Mouse (Mus musculus) neural tube, embryonic 14.5 days (tissue): ENCODE measurements around the gene Rab25. TPM values are rescaled to one million over a fixed set of nuclear protein-coding genes. Genes with fewer than 3 reads are reported as not detected.

Source experiments
- ATAC-seq: fragments of 200-750 bp; cut with Nextera tagmentation; 2 replicates; pipeline ENCODE4 v1.8.0; 2017; ENCODE audit warnings: low read depth, mild to moderate bottlenecking, moderate TSS enrichment, moderate library complexity
- H3K27ac ChIP-seq: fragments of 300-500 bp; sonication (generic); 2 replicates; pipeline ENCODE4 v1.5.1; 2014; ENCODE audit warnings: low read depth, mild to moderate bottlenecking, control low read depth, low read length, moderate library complexity, mixed read lengths
- H3K27me3 ChIP-seq: fragments of 300-500 bp; sonication (generic); 2 replicates; pipeline ENCODE4 v1.6.1; 2014; ENCODE audit warnings: low read length; ENCODE audit not compliant: control insufficient read depth, insufficient read depth
- H3K36me3 ChIP-seq: fragments of 300-500 bp; sonication (generic); 2 replicates; pipeline ENCODE4 v1.6.1; 2014; ENCODE audit warnings: low read length, mixed read lengths; ENCODE audit not compliant: control insufficient read depth, insufficient read depth
- H3K4me1 ChIP-seq: fragments of 300-500 bp; sonication (generic); 2 replicates; pipeline ENCODE4 v1.6.1; 2014; ENCODE audit warnings: low read length; ENCODE audit not compliant: control insufficient read depth, insufficient read depth
- H3K4me2 ChIP-seq: fragments of 300-500 bp; sonication (generic); 2 replicates; pipeline ENCODE4 v1.6.1; 2014; ENCODE audit warnings: mild to moderate bottlenecking, low read depth, low read length, control low read depth
- H3K4me3 ChIP-seq: fragments of 300-500 bp; sonication (generic); 2 replicates; pipeline ENCODE4 v1.5.1; 2014; ENCODE audit warnings: low read depth, low read length, control low read depth, mixed read lengths
- H3K9ac ChIP-seq: fragments of 300-500 bp; sonication (generic); replicated peaks from 2 replicates; pipeline ENCODE4 v1.6.1; 2014; ENCODE audit warnings: low read depth, mild to moderate bottlenecking, control low read depth, low read length, mixed read lengths
- H3K9me3 ChIP-seq: fragments of 300-500 bp; sonication (generic); 2 replicates; pipeline ENCODE4 v1.6.1; 2016; ENCODE audit warnings: low read length; ENCODE audit not compliant: control insufficient read depth
- WGBS: fragments of 180-500 bp; shearing (Covaris S2); extraction: QIAGEN DNeasy Blood & Tissue Kit; methylation state at CpG from one replicate; pipeline ENCODE4 v1.1.7; 2014; 5-methylcytosine and 5-hydroxymethylcytosine counted together
- polyA plus RNA-seq: library from polyadenylated mRNA; unstranded; fragments of >200 nt; fragmentation: Nextera tagmentation; extraction: Ambion mirVana; gene quantifications from 2 replicates; pipeline ENCODE4 v1.2.1, GENCODE M21; 2014

Rab25 gene
- polyA plus RNA-seq, 1 experiment from 2014 or later: not detected

GRCm38 (mm10) chr3:88509250-88509649, 38.9 kb downstream of the Rab25 start:
- H3K27me3 ChIP-seq: no peaks in the 10 kb centered on the region
- peak overlapping the region; percentile 61 for H3K4me2 ChIP-seq
- peak overlapping the region; percentile 30 for H3K4me3 ChIP-seq
- ATAC-seq: 0 out of 2 replicates have a peak, but pooled peaks have one; percentile 3
- H3K9me3 ChIP-seq: no peaks in the 10 kb centered on the region
- 64% methylated on average over 3 of the region's 3 CpGs for WGBS
- no peaks in the 10 kb centered on the region for H3K36me3 ChIP-seq
- H3K9ac ChIP-seq: peak overlapping the region; percentile 46; the same call in 1 of the 2 replicates
- H3K27ac ChIP-seq: peak overlapping the region; percentile 91
- peaks cover 25% of the 10 kb centered on the region for H3K4me1 ChIP-seq

DNA sequence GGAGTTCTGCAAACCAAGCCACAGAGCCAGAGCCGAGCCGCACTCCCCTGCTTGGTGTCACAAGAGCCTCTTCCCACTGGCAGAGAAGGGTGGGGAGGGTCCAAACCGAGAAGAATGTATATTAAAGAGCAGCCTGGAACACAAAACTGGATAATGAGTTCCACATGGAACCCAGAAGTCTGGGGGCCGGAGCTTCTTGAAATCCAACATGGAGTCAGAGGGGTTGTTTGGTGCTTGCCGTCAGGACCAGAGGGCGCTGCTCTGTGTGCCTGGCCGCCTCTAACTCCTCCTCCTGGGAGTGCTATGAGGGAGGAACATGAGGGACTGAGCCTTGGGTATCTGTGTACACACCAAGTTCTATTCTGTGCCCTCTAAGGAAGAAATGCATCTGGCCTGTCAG, 42.3 kb downstream of the Rab25 start:
- H3K4me2 ChIP-seq: no peak overlapping the region
- H3K4me1 ChIP-seq: peaks cover 22% of the 10 kb centered on the region
- 50% methylated on average over 7 of the region's 7 CpGs for WGBS
- 0 out of 2 replicates have a peak, but pooled peaks cover 2% of the 10 kb centered on the region for H3K27me3 ChIP-seq
- no peaks in the 10 kb centered on the region for H3K9me3 ChIP-seq
- H3K4me3 ChIP-seq: no peak overlapping the region
- H3K27ac ChIP-seq: no peak overlapping the region
- no peak overlapping the region for H3K9ac ChIP-seq
- H3K36me3 ChIP-seq: no peaks in the 10 kb centered on the region
- no peak for ATAC-seq

GRCm38 (mm10) chr3:88505081-88505480, 43.0 kb downstream of the Rab25 start:
- Histone ChIP-seq H3K27ac (no peak overlapping the region), H3K9me3 (no peaks in the 10 kb centered on the region), H3K4me2 (no peak overlapping the region), H3K36me3 (no peaks in the 10 kb centered on the region), H3K27me3 (0 out of 2 replicates have a peak, but pooled peaks cover 2% of the 10 kb centered on the region), H3K4me3 (no peak overlapping the region), H3K9ac (no peak overlapping the region), H3K4me1 (peaks cover 16% of the 10 kb centered on the region)
- ATAC-seq: no peak
- 77% methylated on average over 6 of the region's 6 CpGs for WGBS

DNA sequence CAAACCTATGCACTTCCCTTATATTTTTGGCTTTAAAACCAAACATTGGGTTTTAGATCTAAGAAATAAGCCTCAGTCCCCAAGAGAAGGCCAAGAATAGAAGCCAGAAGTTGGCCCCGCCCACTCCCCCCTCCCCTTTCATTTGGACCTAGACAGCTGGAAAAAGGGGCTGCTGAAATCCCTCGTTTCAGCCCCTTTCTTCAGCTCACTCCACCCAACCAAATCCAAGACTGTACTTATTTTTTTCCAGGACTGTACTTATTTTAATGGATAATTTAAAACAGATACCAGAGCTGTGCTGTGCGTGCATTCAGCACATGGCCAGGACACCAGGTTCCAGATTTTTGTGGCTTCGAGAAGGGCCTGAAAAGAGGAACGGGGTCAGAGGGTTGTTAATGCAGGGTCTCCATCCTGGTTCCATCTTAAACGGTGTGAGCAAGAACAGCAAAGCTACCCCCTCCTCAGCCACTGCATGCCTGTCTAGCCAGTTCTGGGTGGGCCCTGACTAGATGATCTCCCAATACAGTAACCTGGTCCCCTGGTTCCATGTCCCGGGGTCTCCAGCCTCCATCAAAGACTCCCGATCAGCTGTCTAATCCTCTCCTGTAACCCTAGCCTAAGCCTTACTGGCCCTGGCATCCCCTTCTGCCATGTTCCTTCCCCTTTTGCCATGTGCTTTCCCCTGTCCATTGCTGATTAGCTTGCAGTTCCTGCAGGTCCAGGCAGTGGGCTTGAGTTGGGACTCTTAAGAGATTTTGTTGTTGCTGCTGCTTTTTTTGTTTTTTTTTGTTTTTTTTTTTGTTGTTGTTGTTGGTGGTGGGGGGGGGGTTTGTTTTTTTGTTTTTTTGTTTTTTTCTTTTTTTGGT, 44.0 kb downstream of the Rab25 start:
- H3K27me3 ChIP-seq: 0 out of 2 replicates have a peak, but pooled peaks cover 2% of the 10 kb centered on the region
- no peaks in the 10 kb centered on the region for H3K36me3 ChIP-seq
- 50% methylated on average over 8 of the region's 8 CpGs for WGBS
- no peaks in the 10 kb centered on the region for H3K9me3 ChIP-seq
- H3K4me3 ChIP-seq: no peak overlapping the region
- H3K4me2 ChIP-seq: no peak overlapping the region
- no peak overlapping the region for H3K9ac ChIP-seq
- peaks cover 6% of the 10 kb centered on the region; the same call in 1 of the 2 replicates for H3K4me1 ChIP-seq
- ATAC-seq: no peak
- H3K27ac ChIP-seq: no peak overlapping the region

DNA sequence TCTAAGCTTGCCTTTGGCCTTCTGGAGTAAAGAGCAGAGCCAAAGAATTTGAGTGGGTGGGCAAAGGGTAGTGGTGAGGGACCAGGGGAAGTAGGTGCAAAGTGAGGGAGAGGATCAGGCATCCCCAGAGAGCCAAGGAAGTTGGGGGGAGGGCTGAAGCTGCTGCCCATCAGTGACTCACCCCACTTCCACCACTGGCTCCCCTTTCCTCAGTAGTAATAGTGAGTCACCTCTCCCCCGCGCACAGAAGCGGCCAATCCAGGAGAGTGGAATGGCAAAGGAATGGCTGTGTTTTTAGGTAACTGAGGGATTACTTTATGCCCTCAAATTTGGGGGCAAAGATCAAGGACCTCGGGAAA, 44.6 kb downstream of the Rab25 start:
- 19% methylated on average over 4 of the region's 4 CpGs for WGBS
- peaks cover 6% of the 10 kb centered on the region; the same call in 1 of the 2 replicates for H3K4me1 ChIP-seq

DNA sequence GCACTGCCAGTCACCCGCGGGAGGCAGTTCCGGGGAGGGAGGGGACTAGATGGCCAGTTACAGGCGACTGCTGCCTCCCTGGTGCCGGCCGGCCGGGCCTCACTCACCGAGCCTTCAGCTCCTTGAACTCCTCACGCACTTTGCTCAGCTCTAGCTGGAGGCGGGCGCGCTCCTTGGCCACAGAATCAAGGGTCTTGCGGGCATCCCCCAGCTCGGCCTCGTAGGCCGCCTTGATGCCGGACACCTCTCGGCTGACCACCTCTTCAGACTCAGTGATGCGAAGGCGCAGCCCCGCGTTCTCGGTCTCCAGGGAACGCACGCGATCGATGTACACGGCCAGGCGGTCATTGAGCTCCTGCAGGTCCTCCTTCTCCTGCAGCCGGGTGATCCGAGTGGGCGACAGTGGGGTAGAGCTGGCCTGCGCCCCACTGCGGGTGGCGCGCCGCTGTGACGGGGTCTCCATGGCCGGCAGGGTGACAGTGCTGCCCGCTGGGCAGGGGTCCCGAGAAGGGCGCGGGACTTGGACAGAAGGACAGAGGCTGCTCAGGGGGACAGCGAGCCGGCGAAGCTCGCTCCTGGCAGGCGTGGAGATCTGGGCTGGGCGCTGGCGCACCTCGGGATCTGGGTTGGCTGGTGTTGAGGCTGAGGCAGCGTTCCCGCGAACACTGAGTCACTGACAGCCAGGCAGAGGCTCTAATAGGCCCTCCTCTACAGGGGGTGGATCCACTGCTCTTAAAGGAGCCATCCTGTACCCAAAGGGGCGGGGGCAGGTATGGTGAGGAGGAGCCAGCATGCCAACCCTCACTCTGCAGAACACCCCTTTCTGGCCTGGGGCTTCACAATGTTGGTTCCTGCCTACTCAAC, 45.2 kb downstream of the Rab25 start:
- ATAC-seq: peak; percentile 93
- peak overlapping the region; percentile 89 for H3K4me2 ChIP-seq
- under 1% methylated on average over 55 of the region's 55 CpGs for WGBS

More for the DNA sequence above, 44.6 kb downstream of the Rab25 start:
- Histone ChIP-seq H3K27ac (no peak overlapping the region), H3K27me3 (0 out of 2 replicates have a peak, but pooled peaks cover 2% of the 10 kb centered on the region), H3K9ac (no peak overlapping the region), H3K4me2 (peak overlapping the region; percentile 89), H3K4me3 (peak overlapping the region; percentile 64), H3K36me3 (no peaks in the 10 kb centered on the region), H3K9me3 (no peaks in the 10 kb centered on the region)
- no peak; the same call in 1 of the 2 replicates for ATAC-seq

DNA sequence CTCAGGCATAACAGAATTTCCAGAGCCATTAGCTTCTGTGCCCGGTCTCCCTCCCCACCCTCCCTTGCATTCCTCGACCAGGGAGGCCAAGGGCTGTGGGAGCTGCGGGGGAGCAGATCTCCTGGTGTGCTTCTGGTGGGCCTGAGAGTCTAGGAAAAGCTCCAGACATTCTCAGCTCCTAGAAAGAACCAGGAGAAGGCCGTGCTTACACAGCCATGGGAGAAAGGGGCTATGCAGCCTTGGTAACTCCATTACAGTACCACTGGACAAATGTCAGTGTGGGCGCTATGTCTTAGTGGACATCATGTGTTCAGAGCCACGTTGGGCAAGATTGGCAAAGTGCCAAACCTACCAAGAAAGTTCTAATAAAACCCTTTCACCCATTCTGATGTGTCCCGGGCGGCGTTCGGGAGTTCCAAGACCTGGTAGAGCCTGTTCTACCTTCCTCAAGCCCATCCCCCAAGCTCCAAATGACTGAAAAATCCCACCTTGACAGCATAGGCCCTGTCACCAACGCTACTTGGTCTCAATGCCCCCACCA, 46.0 kb downstream of the Rab25 start:
- Histone ChIP-seq H3K9ac (peak overlapping the region; percentile 74), H3K36me3 (no peaks in the 10 kb centered on the region), H3K27ac (no peak overlapping the region; the same call in 1 of the 2 replicates), H3K9me3 (no peaks in the 10 kb centered on the region), H3K4me1 (peaks cover 6% of the 10 kb centered on the region; the same call in 1 of the 2 replicates), H3K4me3 (peak overlapping the region; percentile 64), H3K4me2 (peak overlapping the region; percentile 89), H3K27me3 (0 out of 2 replicates have a peak, but pooled peaks cover 2% of the 10 kb centered on the region)
- WGBS: 15% methylated on average over 11 of the region's 11 CpGs
- no peak for ATAC-seq

More for the DNA sequence above, 45.2 kb downstream of the Rab25 start:
- 0 out of 2 replicates have a peak, but pooled peaks cover 2% of the 10 kb centered on the region for H3K27me3 ChIP-seq
- H3K4me3 ChIP-seq: peak overlapping the region; percentile 64
- peak overlapping the region; percentile 69 for H3K27ac ChIP-seq
- peak overlapping the region; percentile 74 for H3K9ac ChIP-seq
- no peaks in the 10 kb centered on the region for H3K36me3 ChIP-seq
- no peaks in the 10 kb centered on the region for H3K9me3 ChIP-seq
- H3K4me1 ChIP-seq: peaks cover 6% of the 10 kb centered on the region; the same call in 1 of the 2 replicates

DNA sequence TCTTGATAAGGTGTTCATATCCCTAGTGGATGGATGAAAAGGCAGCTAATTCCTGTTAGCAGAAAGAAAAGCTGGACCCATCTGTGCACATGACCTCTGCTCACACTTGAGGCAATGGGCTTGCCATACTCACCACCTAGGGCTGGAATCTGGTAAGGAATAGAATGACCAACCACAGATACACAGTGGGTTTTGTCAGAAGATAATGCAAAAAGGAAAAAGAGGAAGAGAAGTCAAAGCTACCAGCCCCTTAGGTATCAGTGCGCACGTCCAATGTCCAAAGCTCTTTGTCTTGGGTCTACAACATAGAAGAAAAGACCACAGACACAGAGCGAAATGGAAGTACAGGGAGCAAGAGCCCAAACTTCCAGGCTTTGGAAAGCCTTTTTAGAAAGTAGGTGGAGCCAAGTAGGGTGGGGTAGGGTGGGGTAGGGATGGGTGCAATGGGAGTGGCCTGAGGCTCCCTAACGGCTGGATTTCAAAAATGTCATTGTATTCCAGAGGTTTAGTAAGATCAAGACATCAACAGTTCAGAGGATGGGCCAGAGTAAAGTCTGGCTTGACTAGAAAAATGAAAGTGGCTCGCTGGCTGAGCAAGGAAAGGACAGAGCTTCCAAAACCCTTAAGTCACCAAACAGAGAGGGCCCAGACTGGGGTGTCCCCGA, 46.6 kb downstream of the Rab25 start:
- Histone ChIP-seq H3K4me1 (peaks cover 6% of the 10 kb centered on the region; the same call in 1 of the 2 replicates), H3K27ac (no peak overlapping the region), H3K36me3 (no peaks in the 10 kb centered on the region), H3K4me2 (peak overlapping the region; percentile 89), H3K4me3 (peak overlapping the region; percentile 64), H3K9me3 (no peaks in the 10 kb centered on the region), H3K9ac (no peak overlapping the region), H3K27me3 (0 out of 2 replicates have a peak, but pooled peaks cover 2% of the 10 kb centered on the region)
- WGBS: 61% methylated on average over 5 of the region's 6 CpGs
- no peak for ATAC-seq
